Mouse (Mus musculus) cerebellum, adult 11 months (tissue): ENCODE results near the gene Prph.

Source experiments
- DNase-seq: peaks from one replicate; pipeline ENCODE4 v3.0.0; 2022

Gene Prph

DNA sequence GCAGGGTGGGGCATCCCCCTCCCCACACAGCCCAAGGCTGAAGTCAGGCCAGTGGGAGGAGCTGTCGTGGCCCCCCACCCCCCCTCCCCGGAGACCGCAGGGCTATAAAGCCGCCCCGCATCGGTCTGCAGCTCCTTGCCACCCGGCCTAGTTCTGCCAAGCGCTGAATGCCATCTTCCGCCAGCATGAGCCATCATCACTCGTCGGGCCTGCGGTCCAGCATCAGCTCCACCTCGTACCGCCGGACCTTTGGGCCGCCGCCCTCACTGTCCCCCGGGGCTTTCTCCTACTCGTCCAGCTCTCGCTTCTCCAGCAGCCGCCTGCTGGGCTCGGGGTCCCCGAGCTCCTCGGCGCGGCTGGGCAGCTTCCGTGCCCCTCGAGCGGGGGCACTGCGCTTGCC lies at the start of gene Prph:
TSS of gene Prph (plus strand) at position 135 of the 400 bp plus-strand sequence.
- no peak for DNase-seq

DNA sequence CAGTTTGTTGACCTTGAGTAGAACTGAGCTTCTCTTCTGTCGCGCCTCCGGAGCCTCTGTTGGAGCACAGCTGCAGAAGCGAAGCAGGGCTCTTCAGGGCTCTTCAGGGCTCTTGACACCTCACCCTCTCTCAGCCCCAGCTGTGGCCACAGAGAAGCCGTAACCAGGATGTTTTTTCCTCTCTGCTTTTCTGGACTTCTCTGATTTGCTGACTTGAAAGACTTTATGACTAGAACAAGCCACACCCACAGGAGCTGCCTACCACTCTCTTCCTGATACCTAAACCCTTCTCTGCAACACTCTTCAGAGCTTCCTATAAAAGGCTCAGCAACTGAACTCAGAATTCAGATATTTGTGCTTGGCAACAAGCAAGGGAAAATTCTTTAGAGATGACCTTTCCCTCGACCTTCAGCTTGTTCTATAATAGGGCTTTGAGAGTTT lies 46.2 kb upstream of the Prph start:
- DNase-seq, result no peak

DNA sequence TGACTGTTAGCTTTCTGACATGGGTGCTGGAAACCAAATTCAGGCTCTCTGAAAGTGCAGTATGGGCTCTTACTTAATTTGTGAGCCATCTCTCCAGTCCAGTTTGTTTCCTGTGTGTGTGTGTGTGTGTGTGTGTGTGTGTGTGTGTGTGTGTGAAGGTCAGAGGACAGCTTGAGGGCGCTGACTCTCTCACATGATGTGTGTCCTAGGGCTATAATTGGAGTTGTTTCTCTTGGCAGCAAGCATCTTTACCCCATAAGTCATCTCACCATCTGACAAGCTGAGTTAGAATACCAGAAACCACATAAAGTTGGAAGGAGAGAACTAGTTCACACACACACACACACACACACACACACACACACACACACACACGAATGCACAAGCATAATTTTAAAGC lies 44.1 kb upstream of the Prph start:
- DNase-seq, result no peak

DNA sequence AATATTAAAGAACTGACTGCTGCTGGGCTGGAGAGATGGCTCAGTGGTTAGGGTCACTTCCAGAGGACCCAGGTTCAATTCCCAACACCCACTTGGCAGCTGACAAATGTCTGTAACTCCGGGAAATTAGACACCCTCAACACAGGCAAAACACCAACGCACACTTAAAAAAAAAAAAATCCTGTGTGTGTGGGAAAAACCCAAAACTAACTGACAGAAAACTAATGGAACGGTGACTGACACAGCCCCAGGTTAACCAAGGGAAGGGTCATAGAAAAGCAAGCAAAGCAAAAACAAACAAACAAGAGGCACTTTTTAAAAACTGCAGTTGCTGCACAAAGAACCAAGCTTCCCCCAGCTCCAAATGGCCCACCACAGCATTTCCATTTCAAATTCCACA lies 43.0 kb upstream of the Prph start:
- no peak for DNase-seq

DNA sequence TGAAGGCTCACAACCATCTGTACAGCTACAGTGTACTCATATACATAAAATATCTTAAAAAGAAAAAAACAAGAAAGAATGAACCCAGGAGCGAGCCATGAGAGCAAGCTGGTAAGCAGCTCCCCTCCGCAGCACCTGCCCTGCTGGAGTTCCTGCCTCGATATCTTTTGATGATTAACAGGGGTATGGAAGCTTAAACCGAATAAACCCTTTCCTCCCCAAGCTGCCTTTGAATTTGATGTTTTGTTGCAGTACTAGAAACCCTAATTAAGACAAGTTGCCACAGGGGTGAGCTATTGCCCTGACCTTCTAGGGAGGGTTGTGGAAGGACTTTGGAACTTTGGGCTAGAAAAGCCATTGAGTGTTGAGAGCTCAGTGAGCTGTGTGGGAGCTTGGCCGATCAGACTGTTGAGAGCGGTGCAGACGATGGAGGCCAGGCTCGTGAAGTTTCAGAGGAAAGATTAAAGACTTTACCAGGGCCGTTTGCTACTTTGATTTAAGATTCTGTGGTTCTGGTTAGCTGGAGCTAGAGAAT lies 40.4 kb upstream of the Prph start:
- no peak for DNase-seq

DNA sequence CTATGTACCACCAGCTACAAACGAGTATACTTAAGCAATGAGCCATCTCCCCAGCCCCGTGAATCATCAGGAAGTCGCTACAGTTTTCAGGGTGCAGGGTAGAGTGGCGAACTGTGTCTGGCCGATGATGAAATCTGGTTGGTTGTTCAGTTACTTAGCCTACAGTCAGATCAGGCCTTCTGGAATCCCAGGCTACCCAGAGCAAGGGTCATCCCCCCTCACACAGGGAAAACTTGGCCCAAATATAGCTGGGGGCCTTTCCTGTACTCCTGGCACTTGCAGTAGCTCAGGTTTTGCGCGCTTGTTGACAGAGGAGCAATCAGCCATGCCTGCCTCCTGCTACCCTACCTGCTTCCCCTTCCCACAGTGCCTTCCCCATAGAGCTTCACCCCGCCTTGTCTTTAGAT lies 37.6 kb upstream of the Prph start:
- DNase-seq, result no peak

DNA sequence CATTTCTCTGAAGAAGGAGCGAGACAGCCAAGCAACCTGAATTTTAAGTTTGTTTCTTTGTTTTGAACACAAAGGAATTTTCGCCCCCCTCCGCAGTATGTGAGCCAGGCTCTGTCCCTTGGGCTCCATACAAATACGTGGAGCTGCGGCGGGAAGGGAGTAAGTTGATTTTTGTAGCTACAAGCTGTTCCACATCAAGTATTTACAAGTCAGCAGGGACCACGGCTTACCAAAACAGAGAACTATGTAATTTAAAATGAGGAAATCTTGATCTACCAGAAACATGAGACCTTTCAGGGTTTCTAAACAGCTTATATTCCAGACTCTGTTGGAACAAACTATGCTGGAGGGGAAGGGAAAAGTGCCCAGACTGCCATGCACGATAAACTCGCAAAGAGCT lies 37.0 kb upstream of the Prph start:
- no peak for DNase-seq

DNA sequence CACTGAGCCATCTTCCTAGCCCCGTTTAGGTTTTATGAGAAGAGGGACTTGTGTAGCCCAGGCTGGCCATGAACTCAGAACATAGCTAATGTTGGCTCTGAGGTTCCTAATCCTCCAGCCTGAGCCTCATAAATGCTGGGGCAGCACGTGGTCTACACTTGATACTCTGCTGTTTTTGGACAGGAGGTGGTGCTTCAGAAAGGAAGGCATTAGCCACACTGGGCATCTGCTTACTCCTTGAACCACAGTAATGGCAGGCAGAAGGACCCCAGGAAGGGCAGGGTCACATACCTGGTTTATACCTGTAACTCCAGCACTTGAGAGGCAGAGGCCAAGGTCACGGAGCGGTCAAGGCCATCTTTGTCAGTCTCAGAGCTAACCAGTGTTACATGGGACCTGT lies 36.3 kb upstream of the Prph start:
- DNase-seq, result no peak

DNA sequence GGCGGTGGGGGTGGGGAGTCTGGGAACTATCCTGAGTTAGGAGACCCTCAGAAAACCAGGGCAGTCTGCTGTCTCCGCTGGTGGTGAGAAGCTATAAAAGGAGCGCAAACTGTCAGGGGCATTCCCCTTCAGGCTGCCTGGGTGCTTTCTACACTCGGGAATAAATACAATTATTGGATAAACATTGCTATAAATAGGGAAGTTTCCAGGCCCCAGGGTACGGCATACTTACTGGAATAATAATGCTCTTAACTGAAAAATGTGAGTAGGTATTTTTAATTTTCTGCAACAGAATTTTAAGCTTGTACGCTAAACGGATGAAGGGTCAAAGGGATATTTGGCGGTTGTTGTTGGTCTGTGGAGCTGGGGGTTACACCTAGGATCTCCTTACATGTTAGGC lies 35.5 kb upstream of the Prph start:
- DNase-seq, result no peak

DNA sequence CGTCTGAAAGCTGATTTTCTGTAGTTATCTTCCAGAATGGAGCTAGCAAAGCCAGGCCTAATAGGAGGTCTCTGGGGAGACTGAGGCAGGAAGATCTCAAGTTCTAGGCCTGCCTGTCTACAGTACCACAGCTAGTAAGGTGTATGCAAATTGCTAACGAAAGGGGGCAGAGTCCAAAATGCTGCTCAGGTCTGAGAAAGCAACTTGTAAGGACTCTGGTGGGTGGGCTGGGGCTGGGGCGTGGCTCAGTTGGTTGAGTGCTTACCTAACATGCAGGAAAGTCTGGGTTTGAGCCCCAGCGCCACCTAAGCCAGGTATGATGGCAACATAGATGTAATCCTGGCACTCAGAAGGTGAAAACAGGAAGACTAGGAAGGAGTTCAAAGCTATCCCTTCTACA lies 34.8 kb upstream of the Prph start:
- no peak for DNase-seq

DNA sequence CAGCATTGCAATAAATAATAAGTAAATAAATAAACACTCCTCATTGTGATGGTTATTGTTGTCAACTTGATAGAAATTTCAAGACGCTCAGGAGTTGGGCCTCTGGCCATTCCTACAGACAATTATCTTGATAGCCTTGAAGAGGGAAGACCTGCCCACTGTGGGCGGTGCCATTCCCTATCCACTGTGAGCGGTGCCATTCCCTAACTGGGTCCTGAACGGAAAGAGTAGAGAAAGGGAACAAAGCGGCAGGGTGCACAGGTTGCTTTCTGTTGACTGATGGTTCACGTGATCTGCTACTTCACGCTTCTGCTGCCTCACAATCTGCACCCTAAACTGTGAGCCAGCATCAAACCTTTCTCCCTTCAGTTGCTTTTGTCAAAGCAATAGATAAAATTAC lies 33.7 kb upstream of the Prph start:
- no peak for DNase-seq

DNA sequence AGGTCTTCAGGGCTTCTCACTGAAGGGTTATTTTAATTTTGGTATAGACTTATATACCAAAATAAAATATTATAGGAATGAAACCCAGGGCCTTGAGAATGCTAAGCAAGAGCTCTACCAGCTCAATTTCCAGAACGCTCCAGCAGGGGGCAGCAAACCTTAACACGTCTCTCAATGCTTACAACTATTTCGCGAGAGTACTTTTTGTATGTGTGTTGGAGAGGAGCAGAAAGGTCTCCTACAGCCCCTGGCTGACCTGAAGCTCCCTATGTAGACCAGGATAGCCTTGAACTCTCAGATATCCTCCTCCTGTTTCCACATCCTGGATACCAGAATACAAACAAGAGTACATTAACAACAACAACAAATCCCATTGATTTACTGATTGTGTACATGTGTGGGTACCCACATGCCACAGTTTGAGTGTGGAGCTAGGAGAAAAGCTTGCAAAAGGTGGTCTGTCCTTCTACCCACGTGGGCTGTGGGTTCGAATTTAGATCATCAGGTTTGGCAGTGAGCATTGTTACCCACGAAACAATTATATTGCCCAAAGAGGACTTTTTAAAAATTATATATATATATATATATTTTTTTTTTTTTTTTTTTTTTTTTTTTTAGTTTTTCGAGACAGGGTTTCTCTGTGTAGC lies 30.2 kb upstream of the Prph start:
- DNase-seq, result peak; percentile 54

DNA sequence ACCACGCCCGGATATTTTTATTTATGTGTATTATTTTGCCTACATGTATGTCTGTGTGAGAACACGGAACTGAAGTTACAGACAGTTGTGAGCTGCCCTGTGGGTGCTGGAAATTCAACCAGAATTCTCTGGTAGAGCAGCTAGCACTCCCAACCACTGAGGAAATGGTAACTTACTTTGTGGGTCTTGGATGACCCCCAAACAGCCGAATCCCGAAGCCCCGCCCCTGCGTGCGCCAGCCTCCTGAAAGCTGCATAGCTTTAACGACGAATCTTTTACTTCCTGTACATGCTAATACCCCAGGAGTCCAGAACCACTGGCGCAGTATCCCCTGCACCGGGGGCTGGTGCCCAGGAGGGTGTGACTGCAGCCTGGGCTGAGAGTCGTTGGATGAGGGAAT lies 29.6 kb upstream of the Prph start:
- DNase-seq, result no peak

DNA sequence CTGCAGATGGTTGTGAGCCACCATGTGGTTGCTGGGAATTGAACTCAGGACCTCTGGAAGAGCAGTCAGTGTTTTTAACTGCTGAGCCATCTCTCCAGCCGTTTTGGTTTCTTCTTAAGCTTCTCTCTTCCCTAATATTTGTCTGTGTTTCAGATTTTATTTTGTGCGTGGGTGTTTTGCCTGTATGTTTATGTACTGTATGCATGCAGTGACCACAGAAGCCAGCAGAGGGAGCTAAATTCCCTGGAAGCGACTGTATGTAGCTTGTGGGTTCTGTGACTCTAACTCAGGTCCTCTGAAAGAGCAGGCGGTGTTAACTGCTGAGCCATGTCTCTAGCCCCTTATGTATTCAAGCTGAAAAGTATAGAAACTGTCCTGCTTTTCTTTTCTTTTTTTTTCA lies 28.7 kb upstream of the Prph start:
- no peak for DNase-seq

DNA sequence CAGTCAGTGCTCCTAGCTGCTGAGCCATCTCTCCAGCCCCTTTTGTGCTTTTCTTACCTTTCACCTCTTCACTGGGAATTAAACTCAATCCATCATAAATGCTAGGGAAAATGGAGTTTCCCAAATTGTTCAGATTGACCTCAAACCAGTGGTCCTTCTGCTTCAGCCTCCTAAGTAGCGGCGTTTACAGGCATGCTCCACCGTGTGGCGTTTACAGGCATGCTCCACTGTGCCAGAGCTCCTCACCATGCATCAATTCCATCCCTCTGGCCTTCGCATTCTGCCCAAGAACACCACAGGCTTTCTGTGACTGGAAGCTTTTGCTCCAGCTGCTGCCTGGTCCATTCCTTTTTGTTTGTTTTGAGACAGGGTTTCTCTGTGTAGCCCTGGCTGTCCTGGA lies 27.9 kb upstream of the Prph start:
- no peak for DNase-seq

DNA sequence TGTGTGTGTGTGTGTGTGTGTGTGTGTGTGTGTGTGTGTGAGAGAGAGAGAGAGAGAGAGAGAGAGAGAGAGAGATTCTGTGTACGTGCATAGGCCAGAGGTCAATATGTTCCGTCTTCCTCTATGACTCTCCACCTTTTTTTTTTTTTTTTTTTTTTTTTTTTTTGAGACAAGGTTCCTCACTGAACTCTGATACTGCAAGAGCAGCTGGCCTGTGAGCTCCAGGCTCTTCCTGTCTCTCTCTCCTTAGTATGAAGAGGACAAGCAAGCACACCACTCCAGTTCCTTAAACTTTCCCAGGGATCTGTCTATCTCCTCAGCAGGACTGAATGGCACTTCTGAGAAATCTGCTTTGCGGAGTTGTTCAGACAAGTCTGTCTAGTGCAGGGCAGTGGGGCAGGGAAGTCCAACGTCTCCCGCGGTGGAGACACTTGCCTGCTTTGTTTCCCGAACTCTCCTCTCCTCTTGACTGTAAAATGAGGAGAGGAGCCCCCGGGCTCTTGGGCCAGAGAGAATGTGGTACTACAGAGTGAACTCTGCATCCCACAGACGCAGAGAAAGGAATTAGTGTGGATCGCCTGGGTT lies 26.0 kb upstream of the Prph start:
- DNase-seq, result no peak

DNA sequence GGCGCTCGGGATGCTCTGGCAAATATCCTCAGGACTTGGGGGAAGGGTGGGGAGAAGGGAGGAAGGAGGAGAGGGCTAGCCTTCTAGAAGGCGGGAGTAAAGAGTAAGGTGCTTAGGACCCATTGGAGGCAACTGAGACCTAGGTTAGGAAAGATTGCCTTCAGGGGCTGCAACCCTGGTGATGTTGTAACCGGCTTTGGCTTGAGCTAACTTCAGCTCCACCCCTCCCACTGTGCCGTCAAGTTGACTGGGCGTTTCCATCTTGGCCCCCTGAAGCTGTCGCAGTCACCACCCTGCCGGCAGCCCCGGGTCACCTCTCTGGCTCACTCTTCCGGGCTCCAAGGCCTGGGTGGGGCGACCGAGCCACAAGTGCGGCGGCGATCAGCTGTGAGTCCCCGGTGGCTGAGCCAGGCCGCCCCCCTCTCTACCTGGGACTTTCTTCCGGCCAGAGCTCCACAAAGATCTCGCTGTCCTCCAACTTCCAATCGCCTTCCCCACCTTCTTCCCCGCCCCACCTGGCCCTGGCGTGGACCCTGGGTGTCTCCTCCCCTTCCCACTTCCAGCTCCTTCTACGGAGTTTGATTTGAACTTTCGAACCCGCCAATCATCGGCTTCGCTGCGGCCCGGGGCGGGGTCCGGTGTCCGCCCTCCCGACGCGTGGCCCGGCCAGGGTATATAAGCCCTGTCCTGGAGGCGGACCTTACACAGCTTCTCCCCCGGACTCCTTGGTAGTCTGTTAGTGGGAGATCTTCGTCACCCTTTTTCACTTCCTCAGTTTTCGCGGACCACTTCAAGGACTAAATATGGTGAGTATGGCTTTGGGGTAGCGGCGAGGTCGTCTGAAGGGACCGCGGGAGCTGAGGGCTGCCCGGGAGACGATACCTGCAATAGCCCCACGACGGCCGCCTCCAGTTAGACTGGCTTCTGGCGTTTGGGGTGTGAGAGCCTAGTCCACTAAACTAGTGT lies 25.1 kb upstream of the Prph start, which contains the start of gene Tuba1c:
TSS of gene Tuba1c (plus strand) at position 273 of the 966 bp plus-strand sequence.
- DNase-seq, result no peak

DNA sequence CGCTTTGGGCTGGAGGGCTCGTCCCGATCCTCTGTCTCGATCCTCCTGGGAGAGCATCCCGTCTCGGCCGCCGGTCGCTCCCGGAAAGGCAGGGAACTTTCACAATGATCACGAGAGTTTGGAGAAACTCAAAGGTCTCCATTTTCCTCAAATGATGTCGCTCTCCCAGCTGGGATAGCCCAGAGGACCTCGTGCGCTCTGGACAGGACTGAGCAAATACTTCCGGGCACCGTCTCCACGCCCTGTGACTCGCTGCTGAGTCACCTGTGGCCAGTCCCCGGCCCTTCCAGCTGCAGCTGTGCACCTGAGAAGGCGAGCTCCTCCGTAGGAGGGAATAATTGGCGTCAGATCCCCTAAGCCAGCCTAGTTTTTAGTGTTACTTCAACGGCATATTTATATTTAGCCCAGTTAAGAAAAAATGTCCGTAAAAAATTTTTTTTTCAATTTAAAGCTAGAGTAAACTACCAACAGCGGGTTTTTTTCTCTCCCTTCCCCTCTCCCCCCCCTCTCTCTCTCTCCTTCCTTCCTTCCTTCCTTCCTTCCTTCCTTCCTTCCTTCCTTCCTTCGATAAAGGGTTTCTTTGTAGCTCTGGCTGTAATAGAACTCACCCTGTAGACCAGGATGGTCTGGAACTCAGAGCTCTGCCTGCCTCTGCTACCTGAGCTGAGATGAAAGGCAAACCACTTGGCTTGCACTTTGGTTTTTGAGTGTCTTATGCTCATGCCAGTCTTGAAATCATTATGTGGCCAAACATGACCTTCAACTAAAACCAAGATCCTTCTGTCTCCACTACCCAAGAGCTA lies 24.2 kb upstream of the Prph start:
- no peak for DNase-seq

DNA sequence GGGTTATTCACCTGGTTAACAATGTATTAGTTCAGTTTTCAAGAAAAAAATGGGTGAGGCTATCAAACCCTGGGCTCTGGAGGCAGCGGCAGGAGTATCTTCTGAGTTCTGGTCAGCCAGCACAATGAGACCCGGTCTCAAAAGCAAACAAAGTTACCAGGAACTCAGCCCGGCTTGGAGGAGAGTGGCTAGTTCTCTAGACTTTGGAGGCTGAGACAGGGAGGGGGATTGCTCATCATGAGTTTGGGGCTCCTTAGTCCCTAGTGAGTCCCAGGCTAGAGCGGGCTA lies 23.6 kb upstream of the Prph start:
- DNase-seq, result no peak

DNA sequence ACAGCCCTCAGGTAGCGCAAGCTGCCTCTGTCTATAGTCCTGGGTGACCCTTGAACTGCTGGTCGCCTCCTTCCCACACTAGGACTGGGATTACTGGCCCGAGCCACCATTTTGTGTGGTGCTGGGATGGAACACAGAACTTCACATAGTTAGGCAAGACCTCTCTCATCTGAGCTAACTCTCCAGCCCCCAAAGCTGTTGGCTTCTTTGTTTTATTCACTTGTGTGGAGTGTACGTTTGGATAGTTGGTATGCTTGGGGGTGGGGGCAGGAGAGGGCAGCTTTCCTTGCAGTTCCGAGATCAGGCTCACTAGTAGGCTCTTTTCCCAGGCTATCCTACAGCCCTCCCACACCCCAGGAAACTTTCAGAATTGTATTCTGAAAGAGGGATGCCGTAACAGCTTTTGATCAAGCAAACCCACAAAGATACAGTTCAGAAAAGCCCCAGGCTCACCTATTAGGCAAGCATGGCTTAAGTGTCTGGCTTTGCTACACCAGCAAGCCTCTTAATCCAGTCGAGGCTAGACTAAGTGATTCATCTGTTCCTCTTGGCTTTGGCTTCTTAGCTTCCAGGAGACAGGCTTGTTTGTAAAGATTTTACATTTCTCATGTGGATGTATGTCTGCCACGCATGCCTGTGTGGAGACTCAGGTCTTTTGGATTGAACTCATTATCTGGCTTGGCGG lies 22.8 kb upstream of the Prph start:
- no peak for DNase-seq

DNA sequence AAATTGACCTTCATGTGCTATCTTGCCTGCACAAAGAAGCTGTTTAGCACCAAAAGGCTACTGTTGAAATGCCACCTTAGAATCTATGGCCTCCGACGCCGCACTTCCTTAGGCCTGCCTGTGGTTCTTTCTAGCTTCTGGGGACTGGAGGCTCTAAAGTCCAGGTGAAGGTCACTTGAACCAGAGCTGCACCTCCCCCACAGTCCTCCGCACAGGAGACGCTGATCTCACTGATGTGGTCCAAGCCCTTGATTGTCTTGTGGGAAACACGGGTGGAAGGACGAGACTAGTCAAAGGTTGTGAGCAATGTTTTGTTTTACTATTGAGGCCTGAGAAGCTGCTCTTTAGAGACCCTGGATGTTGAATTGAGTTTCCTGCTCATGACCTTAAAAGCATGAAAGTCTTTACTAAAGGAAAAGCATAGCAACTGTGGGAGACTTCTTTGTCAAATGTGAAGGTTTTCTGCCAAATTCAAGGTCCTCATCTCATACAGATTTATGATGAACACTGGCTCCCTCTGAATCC lies 22.2 kb upstream of the Prph start:
- no peak for DNase-seq
